Mouse (Mus musculus): ENCODE measurements around the gene Zfp518a. TPM values are rescaled to one million over a fixed set of nuclear protein-coding genes. Genes with fewer than 3 reads are reported as not detected.

Zfp518a gene
- polyA plus RNA-seq, 1 experiment from 2014 or later = 5.9 TPM

Small RNA genes lying within 50 kb of the gene (microRNA-seq; reads per million reads assigned to microRNA genes)
- not detected for gene Mir8092

Other genes starting within 250 kb of the Zfp518a start
- not detected in 2 replicates for gene Cc2d2b, start 146.0 kb upstream of the Zfp518a start, polyA plus RNA-seq (2015; fragmentation: Nextera tagmentation; extraction: Ambion mirVana)
- 5.5 and 7.2 TPM in 2 replicates for gene Ccnj, start 63.4 kb upstream of the Zfp518a start, polyA plus RNA-seq (2015; fragmentation: Nextera tagmentation; extraction: Ambion mirVana)
- 0.25 and 0.65 TPM in 2 replicates for gene Blnk, start 99.8 kb downstream of the Zfp518a start, polyA plus RNA-seq (2015; fragmentation: Nextera tagmentation; extraction: Ambion mirVana)
- gene Dntt, start 134.6 kb downstream of the Zfp518a start, polyA plus RNA-seq (2015; fragmentation: Nextera tagmentation; extraction: Ambion mirVana) = 0.06 TPM in 2 replicates
- not detected in 2 replicates for gene Opalin, start 182.4 kb downstream of the Zfp518a start, polyA plus RNA-seq (2015; fragmentation: Nextera tagmentation; extraction: Ambion mirVana)

All from heart, embryonic 15.5 days (tissue).